Mouse (Mus musculus): Measurements from ENCODE around the gene Abt1. TPM values are rescaled to one million over a fixed set of nuclear protein-coding genes. Genes with fewer than 3 reads are reported as not detected.

Abt1 gene
- total RNA-seq, 2 experiments from 2014 or later: 7.9 to 8.7 TPM

GRCm38 (mm10) chr13:23412630-23413521 lies 10.8 kb downstream of the Abt1 start:
- DNase-seq: peak; percentile 63 to 70

GRCm38 (mm10) chr13:23412211-23412629 lies 11.4 kb downstream of the Abt1 start:
- peak; percentile 43 to 48 for DNase-seq

GRCm38 (mm10) chr13:23411311-23412210 lies 12.1 kb downstream of the Abt1 start:
- DNase-seq: peak; percentile 45 to 54

GRCm38 (mm10) chr13:23410632-23411031 lies 13.0 kb downstream of the Abt1 start:
- DNase-seq: no peak

GRCm38 (mm10) chr13:23402626-23403025 lies 21.0 kb downstream of the Abt1 start:
- no peak for DNase-seq

GRCm38 (mm10) chr13:23401683-23402527 lies 21.8 kb downstream of the Abt1 start:
- peak; percentile 77 to 85 for DNase-seq

GRCm38 (mm10) chr13:23400771-23401682 lies 22.6 kb downstream of the Abt1 start:
- DNase-seq: no peak

GRCm38 (mm10) chr13:23396913-23397312 lies 26.8 kb downstream of the Abt1 start:
- DNase-seq: peak; percentile 11 to 27

- peak in 1 of 2 experiments; percentile 7 for DNase-seq
Observed at GRCm38 (mm10) chr13:23396246-23396703, 27.4 kb downstream of the Abt1 start.

GRCm38 (mm10) chr13:23395301-23396245 lies 28.1 kb downstream of the Abt1 start:
- DNase-seq: peak; percentile 12 to 15

- no peak for DNase-seq
Observed at GRCm38 (mm10) chr13:23387548-23387947, 36.1 kb downstream of the Abt1 start.

GRCm38 (mm10) chr13:23383127-23383526 lies 40.5 kb downstream of the Abt1 start:
- DNase-seq: no peak

GRCm38 (mm10) chr13:23372433-23372832 lies 51.2 kb downstream of the Abt1 start:
- no peak for DNase-seq

GRCm38 (mm10) chr13:23370075-23370474 lies 53.6 kb downstream of the Abt1 start:
- DNase-seq: no peak

- no peak for DNase-seq
Observed at GRCm38 (mm10) chr13:23369421-23369765, 54.3 kb downstream of the Abt1 start.

GRCm38 (mm10) chr13:23368583-23369420 lies 54.9 kb downstream of the Abt1 start, which contains the start of gene Zfp322a:
Zfp322a (minus strand) TSS chr13:23369208.
- DNase-seq: peak; percentile 95 to 98
